Mouse (Mus musculus): ENCODE results near the gene Ubash3b. TPM values are rescaled to one million over a fixed set of nuclear protein-coding genes. Genes with fewer than 3 reads are reported as not detected.

The Ubash3b gene
- polyA plus RNA-seq, 1 experiment: 0.87 TPM

DNA sequence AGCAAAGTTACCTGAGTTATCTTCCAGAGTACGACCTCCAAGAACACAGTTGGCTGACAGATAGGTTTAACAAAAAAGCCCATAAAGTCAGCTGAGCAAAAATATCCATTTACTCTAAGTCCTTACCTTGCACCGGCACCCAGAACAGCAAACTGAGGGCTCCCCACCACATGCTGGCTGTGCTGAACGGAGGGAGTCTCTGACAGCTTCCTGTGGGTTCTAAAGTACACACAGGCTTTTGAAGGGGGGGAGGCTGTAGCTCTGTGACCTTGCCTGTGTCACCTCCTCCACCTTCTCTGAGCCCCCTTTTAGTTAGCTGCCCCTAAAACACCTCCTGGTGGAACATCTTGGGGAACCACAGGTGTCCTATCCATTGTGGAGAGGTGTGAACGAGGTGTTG lies 157.1 kb downstream of the Ubash3b start, which contains the start of gene Crtam:
Gene Crtam, minus strand, starts transcription at position 214 of the 400 bp plus-strand sequence.
- H3K27ac ChIP-seq (replicated peaks; ENCODE audit: low read depth, low read length): no peak within 1 kb of the TSS
- H3K4me1 ChIP-seq (ENCODE audit: control insufficient read depth, insufficient read depth, insufficient read length, low read length): no peaks in the 10 kb centered on the region
- no peak within 1 kb of the TSS for H3K4me3 ChIP-seq (ENCODE audit: insufficient read depth, low read depth, low read length)

DNA sequence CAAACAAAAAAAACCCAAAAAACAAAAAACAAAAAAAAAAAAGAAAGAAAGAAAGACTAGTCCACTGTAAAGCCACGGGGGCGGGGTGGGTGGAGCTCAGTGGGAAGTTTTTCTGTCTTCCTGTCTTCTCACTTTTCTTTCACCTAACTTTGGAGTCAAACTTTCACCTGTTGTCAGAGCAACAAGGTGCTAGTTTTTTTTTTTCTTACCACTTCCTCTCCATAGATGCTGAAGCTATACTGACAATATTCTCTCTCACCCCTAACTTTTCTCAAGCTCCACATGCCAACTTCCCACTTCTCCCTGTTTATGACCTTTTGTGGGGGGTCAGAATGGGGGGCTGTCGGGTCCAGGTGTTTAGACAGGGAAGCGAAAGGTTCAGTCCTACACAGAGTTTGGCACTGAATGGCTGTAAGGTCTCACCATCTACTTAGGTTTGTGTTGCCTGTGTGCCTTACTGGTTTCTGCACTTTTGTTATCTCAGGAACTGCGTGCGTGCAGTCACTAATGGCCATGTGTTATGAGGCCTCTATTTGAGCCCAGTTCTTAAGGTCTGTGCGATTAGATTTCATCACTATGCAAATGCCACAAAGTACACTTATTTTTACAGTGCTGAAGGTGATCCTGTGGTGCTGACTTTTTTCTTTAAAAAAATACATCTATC lies 164.2 kb downstream of the Ubash3b start:
- Histone ChIP-seq H3K27ac (replicated peaks; ENCODE audit: low read depth, low read length) (no peak overlapping the region), H3K4me3 (ENCODE audit: insufficient read depth, low read depth, low read length) (no peak overlapping the region), H3K4me1 (ENCODE audit: control insufficient read depth, insufficient read depth, insufficient read length, low read length) (no peaks in the 10 kb centered on the region)

DNA sequence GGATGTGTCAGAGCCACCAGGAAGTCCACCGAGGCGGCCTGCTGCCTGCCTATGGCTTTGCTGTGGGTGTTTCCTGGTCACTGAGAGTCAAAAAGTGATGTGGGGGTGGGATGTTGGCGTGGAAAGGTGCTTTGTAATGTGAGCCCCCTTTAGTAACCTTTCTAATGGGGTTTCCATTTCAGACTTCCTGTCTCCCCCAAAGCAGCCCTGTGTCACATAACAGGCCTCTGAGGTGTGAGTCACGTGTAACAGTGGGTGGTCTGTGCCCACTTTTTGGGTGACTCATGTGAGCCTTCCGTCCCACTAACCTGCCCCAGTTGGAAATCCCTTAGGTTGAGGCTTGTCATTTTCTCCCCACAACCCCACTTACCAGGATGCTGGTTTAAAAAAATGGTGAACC lies 167.4 kb downstream of the Ubash3b start:
- Histone ChIP-seq H3K27ac (replicated peaks; ENCODE audit: low read depth, low read length) (no peak overlapping the region), H3K4me3 (ENCODE audit: insufficient read depth, low read depth, low read length) (no peak overlapping the region), H3K4me1 (ENCODE audit: control insufficient read depth, insufficient read depth, insufficient read length, low read length) (no peaks in the 10 kb centered on the region)

DNA sequence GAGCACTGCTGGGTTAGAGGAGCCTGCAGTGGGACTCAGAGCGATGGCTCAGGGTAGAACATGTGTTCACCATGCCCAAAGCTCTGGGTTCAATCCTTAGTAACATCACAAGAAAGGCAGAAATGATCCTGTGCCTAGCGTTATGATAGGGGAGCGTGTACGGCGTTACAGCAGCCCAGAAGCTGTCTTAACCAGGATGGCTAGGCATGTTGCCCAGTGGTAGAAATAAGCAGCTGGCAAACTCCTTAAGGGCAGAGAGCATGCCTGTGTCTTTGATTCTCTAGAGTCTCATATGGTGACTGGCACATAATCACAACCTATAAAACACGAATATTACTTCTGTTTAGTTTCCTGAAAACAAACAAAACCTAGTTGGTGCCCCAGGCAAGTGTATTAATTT lies 170.0 kb downstream of the Ubash3b start:
- no peak overlapping the region for H3K4me3 ChIP-seq (ENCODE audit: insufficient read depth, low read depth, low read length)
- H3K27ac ChIP-seq (replicated peaks; ENCODE audit: low read depth, low read length): no peak overlapping the region
- H3K4me1 ChIP-seq (ENCODE audit: control insufficient read depth, insufficient read depth, insufficient read length, low read length): no peaks in the 10 kb centered on the region

DNA sequence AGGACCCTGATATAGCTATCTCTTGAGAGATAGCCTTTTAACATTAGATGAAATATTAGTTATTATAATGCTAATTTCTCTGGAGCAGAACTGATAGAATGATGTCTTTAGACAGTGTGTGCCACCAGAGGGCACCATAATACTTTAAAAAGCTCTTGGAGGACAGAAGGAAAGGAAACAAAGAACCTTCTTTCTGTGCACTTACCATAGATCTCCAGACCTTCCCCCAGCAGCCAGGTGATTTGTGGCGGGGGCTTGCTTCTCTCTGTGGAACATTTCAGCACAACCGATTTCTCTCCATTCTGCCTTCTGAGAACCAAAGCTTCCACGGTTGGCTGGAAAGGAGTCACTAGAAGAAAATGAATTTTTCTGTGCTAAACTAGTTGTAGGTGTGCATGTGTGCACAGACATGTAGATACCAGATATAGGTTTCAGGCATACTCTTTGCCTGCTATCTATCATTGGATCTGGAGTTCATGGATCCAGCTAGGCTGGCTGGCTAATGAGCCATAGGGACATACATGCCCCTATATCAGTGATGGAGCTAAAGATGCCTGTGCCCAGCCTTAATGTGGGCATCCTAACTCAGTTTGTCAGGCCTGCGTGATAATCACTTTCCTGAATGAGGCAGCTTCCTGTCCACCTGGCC lies 171.4 kb downstream of the Ubash3b start:
- no peaks in the 10 kb centered on the region for H3K4me1 ChIP-seq (ENCODE audit: control insufficient read depth, insufficient read depth, insufficient read length, low read length)
- no peak overlapping the region for H3K4me3 ChIP-seq (ENCODE audit: insufficient read depth, low read depth, low read length)
- no peak overlapping the region for H3K27ac ChIP-seq (replicated peaks; ENCODE audit: low read depth, low read length)

DNA sequence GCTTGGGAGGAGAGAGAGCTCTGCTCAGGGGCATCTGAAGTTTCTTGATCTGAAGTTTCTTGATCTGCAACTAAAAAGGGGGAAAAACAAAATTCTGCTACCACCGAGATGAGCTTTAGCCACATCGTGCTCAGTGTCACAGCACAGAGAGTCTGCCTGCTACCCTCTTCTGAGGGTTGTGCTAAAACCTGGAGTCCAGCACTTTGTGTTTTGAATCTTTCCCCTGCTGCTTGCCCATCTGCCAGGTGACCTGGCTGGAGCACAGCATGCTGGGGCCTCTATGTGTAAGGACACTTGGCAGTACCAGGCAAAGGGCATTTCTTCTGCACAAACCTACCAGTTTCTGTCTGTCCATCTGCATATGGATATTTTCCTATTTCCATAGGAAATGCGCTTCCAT lies 177.2 kb downstream of the Ubash3b start:
- Histone ChIP-seq H3K27ac (replicated peaks; ENCODE audit: low read depth, low read length) (no peak overlapping the region), H3K4me1 (ENCODE audit: control insufficient read depth, insufficient read depth, insufficient read length, low read length) (no peaks in the 10 kb centered on the region), H3K4me3 (ENCODE audit: insufficient read depth, low read depth, low read length) (no peak overlapping the region)

DNA sequence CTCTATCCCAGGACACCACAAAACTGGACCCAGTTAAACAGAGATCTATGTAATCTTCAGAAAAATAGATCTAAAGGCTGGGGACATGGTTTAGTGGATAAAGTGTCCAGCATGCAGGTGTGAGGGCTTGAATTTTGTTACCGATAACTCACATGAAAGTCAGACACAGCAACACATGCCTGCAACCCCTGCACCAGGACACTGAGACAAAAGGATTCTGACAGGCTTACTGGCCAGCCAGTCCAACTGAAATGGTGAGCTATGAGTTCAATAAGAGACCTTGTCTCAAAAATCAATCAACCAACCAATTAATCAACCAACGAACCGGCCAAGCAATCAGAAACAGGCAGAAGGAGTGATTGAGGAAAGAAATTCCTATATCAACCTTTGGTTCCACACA lies 177.7 kb downstream of the Ubash3b start:
- no peak overlapping the region for H3K4me3 ChIP-seq (ENCODE audit: insufficient read depth, low read depth, low read length)
- H3K4me1 ChIP-seq (ENCODE audit: control insufficient read depth, insufficient read depth, insufficient read length, low read length): no peaks in the 10 kb centered on the region
- no peak overlapping the region for H3K27ac ChIP-seq (replicated peaks; ENCODE audit: low read depth, low read length)

DNA sequence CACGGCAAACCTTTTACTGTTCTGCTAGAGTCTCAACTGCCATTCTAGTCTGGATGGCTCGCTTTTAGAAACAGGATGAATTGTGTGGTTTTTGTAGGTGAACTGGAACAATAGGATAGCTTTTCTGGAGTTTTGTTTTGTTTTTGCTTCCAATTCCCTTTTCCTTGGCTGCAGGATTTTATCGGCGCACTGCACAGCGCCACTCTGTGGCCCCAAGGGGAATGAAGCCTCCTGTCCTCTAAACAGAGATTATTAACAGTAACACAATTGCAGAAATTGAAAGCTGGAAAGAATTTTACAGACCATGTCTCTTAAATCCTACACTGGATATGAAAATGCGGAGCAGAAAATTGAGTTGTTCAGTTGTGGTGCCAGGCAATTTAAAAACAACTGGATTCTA lies 179.0 kb downstream of the Ubash3b start:
- no peak overlapping the region for H3K27ac ChIP-seq (replicated peaks; ENCODE audit: low read depth, low read length)
- no peak overlapping the region for H3K4me3 ChIP-seq (ENCODE audit: insufficient read depth, low read depth, low read length)

DNA sequence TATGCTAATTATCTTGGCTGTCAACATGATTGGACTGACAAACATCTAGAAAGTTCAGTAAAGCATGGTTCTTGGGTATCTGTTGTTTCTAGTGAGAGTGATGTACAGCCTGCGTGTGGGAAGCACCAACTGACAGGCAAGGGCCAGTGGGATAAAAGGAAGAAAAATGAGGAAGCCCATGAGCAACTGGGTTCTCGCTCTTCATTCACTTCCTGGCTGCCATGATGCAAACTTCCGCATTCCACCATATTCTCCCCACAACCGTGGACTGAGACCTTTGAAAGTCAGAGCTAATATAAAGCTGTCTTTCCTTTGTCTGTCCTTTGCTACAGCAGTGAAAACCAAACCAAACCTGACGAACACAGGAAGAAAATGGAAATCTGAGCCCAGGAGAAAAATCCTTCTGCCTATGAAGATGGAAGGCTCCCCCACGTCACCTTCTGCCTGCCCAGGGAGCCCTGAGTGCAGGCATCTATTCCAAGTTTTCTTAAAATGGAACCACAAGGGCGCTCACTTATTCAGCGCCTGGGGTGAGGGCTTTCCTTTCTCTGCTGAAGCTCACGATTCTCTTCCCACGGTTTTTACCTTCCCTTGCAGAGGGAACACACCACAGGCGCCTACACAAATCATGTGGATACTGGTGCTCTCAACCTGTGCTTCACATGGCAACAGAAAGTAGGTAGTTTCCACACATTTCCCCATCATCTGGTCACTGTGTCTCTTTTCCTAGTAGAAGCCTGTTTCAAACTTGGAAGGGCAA lies 187.3 kb downstream of the Ubash3b start:
- Histone ChIP-seq H3K4me1 (ENCODE audit: control insufficient read depth, insufficient read depth, insufficient read length, low read length) (no peaks in the 10 kb centered on the region), H3K4me3 (ENCODE audit: insufficient read depth, low read depth, low read length) (no peak overlapping the region), H3K27ac (replicated peaks; ENCODE audit: low read depth, low read length) (no peak overlapping the region)

More for the DNA sequence above, 179.0 kb downstream of the Ubash3b start:
- no peaks in the 10 kb centered on the region for H3K4me1 ChIP-seq (ENCODE audit: control insufficient read depth, insufficient read depth, insufficient read length, low read length)

DNA sequence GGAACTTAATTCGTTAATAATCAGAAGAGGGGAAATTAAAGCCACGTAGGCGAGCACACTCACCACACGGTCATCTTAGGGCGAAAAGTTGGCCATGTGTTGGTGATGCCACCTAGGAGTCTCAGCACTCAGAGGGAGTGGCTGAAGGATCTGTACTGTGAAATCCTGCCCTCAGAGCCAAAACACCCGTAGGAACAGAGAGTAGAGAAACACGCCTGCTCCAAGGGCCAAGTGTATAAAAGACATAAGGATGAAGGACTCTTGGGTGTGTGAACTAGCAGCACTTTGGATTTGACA lies 197.1 kb downstream of the Ubash3b start:
- Histone ChIP-seq H3K4me3 (ENCODE audit: insufficient read depth, low read depth, low read length) (no peak overlapping the region), H3K4me1 (ENCODE audit: control insufficient read depth, insufficient read depth, insufficient read length, low read length) (no peaks in the 10 kb centered on the region)

DNA sequence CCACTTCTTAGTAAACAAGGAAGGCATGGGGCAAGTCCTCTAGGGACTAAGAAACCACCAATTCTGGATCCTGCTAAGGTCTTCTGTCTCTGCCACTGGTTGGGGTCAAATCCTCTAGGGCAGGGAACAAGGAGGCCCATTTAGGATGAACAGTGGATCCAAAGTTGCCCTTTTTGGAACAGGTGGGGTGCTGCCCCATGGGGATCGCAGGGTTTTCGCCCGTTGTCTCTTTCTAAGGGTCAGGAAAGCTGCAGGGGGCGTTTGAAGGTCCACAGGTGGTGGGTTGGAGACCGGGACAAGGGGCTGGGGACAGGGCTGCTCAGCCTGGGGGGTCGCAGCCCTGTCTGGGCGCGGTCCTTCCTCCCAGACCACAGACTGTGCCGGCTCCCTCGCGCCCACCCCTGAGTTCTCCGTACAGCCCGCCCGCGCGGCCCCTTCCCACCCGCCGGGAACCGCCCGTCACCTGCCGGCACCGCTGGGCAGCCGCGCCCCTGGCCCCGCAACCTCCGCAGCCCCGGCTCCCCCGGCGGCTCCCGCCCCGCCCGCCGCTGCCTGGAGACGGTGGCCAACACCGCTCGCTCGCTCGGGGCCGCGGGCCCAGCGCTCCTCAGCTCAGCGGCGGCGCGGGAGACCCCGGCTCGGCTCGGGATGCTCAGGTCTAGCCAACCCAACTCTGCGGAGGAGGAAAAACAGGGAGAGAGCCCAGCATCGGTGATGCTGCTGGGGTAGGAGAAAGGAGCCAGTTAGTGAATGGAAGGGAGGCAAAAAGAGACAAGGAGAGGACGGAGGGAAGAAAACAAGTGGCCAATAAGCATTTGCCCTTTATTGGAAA lies 197.7 kb downstream of the Ubash3b start, which contains the start of gene Jhy:
Gene Jhy, minus strand, starts transcription at position 533 of the 832 bp plus-strand sequence.
- Histone ChIP-seq H3K4me3 (ENCODE audit: insufficient read depth, low read depth, low read length) (no peak within 1 kb of the TSS), H3K27ac (replicated peaks; ENCODE audit: low read depth, low read length) (no peak within 1 kb of the TSS)

More for the DNA sequence above, 197.1 kb downstream of the Ubash3b start:
- no peak overlapping the region for H3K27ac ChIP-seq (replicated peaks; ENCODE audit: low read depth, low read length)

DNA sequence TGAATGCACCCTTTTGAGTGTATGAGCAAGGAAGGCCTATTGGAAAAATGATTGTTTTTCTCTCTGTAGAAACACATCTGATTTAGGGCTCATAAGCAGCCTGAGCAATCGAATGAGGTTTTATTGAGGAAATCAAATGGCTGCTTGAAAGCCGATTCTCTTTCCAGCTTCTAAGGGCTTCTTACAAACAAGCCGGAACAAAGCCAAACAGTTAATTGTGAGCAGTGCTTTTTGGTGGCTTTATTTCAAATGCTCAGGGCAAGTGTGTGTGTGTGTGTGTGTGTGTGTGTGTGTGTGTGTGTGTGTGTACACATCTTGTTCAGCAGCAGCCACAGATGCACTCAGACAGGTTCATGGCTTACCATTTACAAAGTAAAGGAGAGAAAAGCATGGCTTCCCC lies 200.1 kb downstream of the Ubash3b start:
- Histone ChIP-seq H3K27ac (replicated peaks; ENCODE audit: low read depth, low read length) (no peak overlapping the region), H3K4me3 (ENCODE audit: insufficient read depth, low read depth, low read length) (no peak overlapping the region), H3K4me1 (ENCODE audit: control insufficient read depth, insufficient read depth, insufficient read length, low read length) (no peaks in the 10 kb centered on the region)

More for the DNA sequence above, 197.7 kb downstream of the Ubash3b start, which contains the start of gene Jhy:
- H3K4me1 ChIP-seq (ENCODE audit: control insufficient read depth, insufficient read depth, insufficient read length, low read length): no peaks in the 10 kb centered on the region

Data from brown adipose tissue, adult 24 weeks (tissue).